Mouse (Mus musculus) liver, embryonic 12.5 days (tissue): ENCODE results near the gene Kif1b. TPM values are rescaled to one million over a fixed set of nuclear protein-coding genes. Genes with fewer than 3 reads are reported as not detected.

Source experiments
- polyA plus RNA-seq: library from polyadenylated mRNA; unstranded; fragments of >200 nt; fragmentation: Nextera tagmentation; extraction: Ambion mirVana; gene quantifications from 2 replicates; pipeline ENCODE4 v1.2.1, GENCODE M21; 2016

Kif1b gene
- polyA plus RNA-seq, 1 experiment from 2014 or later: 9.1 TPM

Other genes starting within 250 kb of the Kif1b start
- 31.8 and 34.7 TPM in 2 replicates for gene Pex14, start 207.8 kb downstream of the Kif1b start, polyA plus RNA-seq
- 24.4 and 25.3 TPM in 2 replicates for gene Dffa, start 203.5 kb downstream of the Kif1b start, polyA plus RNA-seq
- 0.35 TPM in 1 of 2 replicates, not detected in the other for gene Cort, start 180.9 kb downstream of the Kif1b start, polyA plus RNA-seq
- gene Cenps, start 170.1 kb downstream of the Kif1b start, polyA plus RNA-seq: 23.2 and 25.9 TPM in 2 replicates
- gene Pgd, start 140.9 kb downstream of the Kif1b start, polyA plus RNA-seq: 88.5 and 91.3 TPM in 2 replicates
- gene Ube4b, start 119.1 kb upstream of the Kif1b start, polyA plus RNA-seq: 25.1 and 26.4 TPM in 2 replicates
- gene Rbp7, start 147.3 kb upstream of the Kif1b start, polyA plus RNA-seq: not detected in 2 replicates
- 0.21 TPM in 1 of 2 replicates, not detected in the other for gene Tmem274, start 169.7 kb upstream of the Kif1b start, polyA plus RNA-seq
- gene Nmnat1, start 177.5 kb upstream of the Kif1b start, polyA plus RNA-seq: 6.8 and 8.4 TPM in 2 replicates
- 23.8 and 24.7 TPM in 2 replicates for gene Lzic, start 177.5 kb upstream of the Kif1b start, polyA plus RNA-seq
- gene Ctnnbip1, start 210.5 kb upstream of the Kif1b start, polyA plus RNA-seq: 10.0 and 10.1 TPM in 2 replicates